ENCODE assay signal across 8 mouse cellular contexts in genomic region chr9:67549332-67549731, GRCm38 (mm10). TPM values are rescaled to one million over a fixed set of nuclear protein-coding genes. Genes with fewer than 3 reads are reported as not detected.
A peak's percentile ranks its signal among the peaks of the same experiment; 100 is the strongest.
DNase-seq lines count a peak whose midpoint lies in the region; ATAC-seq and TF ChIP-seq lines count a peak whose summit lies in the region.

No protein-coding gene starts in this region.

- DNase-seq in midbrain, embryonic 10.5 days (ENCODE audit: low spot score) = no peak
- no peak for DNase-seq in midbrain, embryonic 11.5 days (ENCODE audit: low spot score, missing footprints)
- peak; percentile 73 for DNase-seq in gastrocnemius, adult 2 months
- DNase-seq in kidney, adult 9 months = peak; percentile 11
- DNase-seq in layer of hippocampus, adult 9-11 months = no peak
- no peak for DNase-seq in spleen, postnatal 36 days (ENCODE audit: low spot score in 2 of 2)
- DNase-seq in cerebellum, adult 8-10 months = no peak

- peak overlapping the region; percentile 59 for H3K27ac ChIP-seq in midbrain, embryonic 10.5 days (replicated peaks)
- H3K27ac ChIP-seq in midbrain, embryonic 11.5 days (ENCODE audit: low read depth, low read length) = no peak overlapping the region
- peak overlapping the region; percentile 67 for H3K27ac ChIP-seq in gastrocnemius, adult 2 months
- peak overlapping the region; percentile 75 for H3K27ac ChIP-seq in neural tube, embryonic 13.5 days (replicated peaks)

- intact Hi-C loops in gastrocnemius, adult 2 months (cut with DNase I) = no loop called here

- peaks cover 17% of the 10 kb centered on the region for H3K4me1 ChIP-seq in midbrain, embryonic 10.5 days
- peaks cover 6% of the 10 kb centered on the region for H3K4me1 ChIP-seq in midbrain, embryonic 11.5 days (ENCODE audit: control insufficient read depth, insufficient read depth, low read length)
- peaks cover 22% of the 10 kb centered on the region for H3K4me1 ChIP-seq in neural tube, embryonic 13.5 days (replicated peaks)

- no peak overlapping the region for H3K9ac ChIP-seq in midbrain, embryonic 11.5 days (ENCODE audit: low read length)
- no peak overlapping the region for H3K9ac ChIP-seq in neural tube, embryonic 13.5 days

- no peak overlapping the region for H3K4me3 ChIP-seq in midbrain, embryonic 10.5 days
- H3K4me3 ChIP-seq in midbrain, embryonic 11.5 days (ENCODE audit: low read depth, low read length) = no peak overlapping the region
- H3K4me3 ChIP-seq in gastrocnemius, adult 2 months = no peak overlapping the region
- H3K4me3 ChIP-seq in neural tube, embryonic 13.5 days = no peak overlapping the region

- no peaks in the 10 kb centered on the region for H3K27me3 ChIP-seq in midbrain, embryonic 10.5 days (ENCODE audit: low read depth, poor library complexity, severe bottlenecking)
- no peaks in the 10 kb centered on the region for H3K27me3 ChIP-seq in midbrain, embryonic 11.5 days (ENCODE audit: control insufficient read depth, insufficient read depth, low read length)
- no peaks in the 10 kb centered on the region for H3K27me3 ChIP-seq in neural tube, embryonic 13.5 days

- peaks cover 10% of the 10 kb centered on the region for H3K36me3 ChIP-seq in midbrain, embryonic 10.5 days
- no peaks in the 10 kb centered on the region for H3K36me3 ChIP-seq in midbrain, embryonic 11.5 days (ENCODE audit: control insufficient read depth, insufficient read depth, low read length)
- no peaks in the 10 kb centered on the region for H3K36me3 ChIP-seq in neural tube, embryonic 13.5 days

- H3K9me3 ChIP-seq in midbrain, embryonic 10.5 days (replicated peaks) = no peaks in the 10 kb centered on the region; the same call in 1 of the 2 replicates
- H3K9me3 ChIP-seq in midbrain, embryonic 11.5 days (ENCODE audit: control insufficient read depth, low read length) = no peaks in the 10 kb centered on the region
- H3K9me3 ChIP-seq in neural tube, embryonic 13.5 days = no peaks in the 10 kb centered on the region

- no peak for TF ChIP-seq CTCF in gastrocnemius, adult 2 months (IDR thresholded peaks at IDR 0.05)

- H3K4me2 ChIP-seq in midbrain, embryonic 11.5 days = no peak overlapping the region
- H3K4me2 ChIP-seq in neural tube, embryonic 13.5 days = no peak overlapping the region

- ATAC-seq in midbrain, embryonic 11.5 days (ENCODE audit: low FRiP score) = no peak
- no peak for ATAC-seq in neural tube, embryonic 13.5 days (ENCODE audit: low read depth)

- WGBS in midbrain, embryonic 10.5 days = 31% methylated on average over 4 of the region's 4 CpGs
- WGBS in midbrain, embryonic 11.5 days = 32% methylated on average over 4 of the region's 4 CpGs
- WGBS in neural tube, embryonic 13.5 days = 16% methylated on average over 4 of the region's 4 CpGs

RNA-seq across cellular contexts. Expression of gene Tln2, which starts 10.2 kb away (rescaled TPM):
- 20.7 and 23.3 TPM in 2 replicates for polyA plus RNA-seq in midbrain, embryonic 10.5 days (2016; fragmentation: Nextera tagmentation; extraction: Ambion mirVana)
- 16.8 and 17.9 TPM in 2 replicates for polyA plus RNA-seq in midbrain, embryonic 11.5 days (2014; fragmentation: Nextera tagmentation; extraction: Ambion mirVana)
- total RNA-seq in gastrocnemius, adult 2 months (2021) = 10 to 100 TPM; 82.5 to 83.1 TPM
- polyA plus RNA-seq in neural tube, embryonic 13.5 days (2015; fragmentation: Nextera tagmentation; extraction: Ambion mirVana) = 34.7 and 43.5 TPM in 2 replicates

Comparison
In these comparisons a context has a peak if more than half of its experiments do, and no peak if none do; other contexts are left out.
1. DNase-seq: peak in gastrocnemius, adult 2 months (single experiment) and kidney, adult 9 months (single experiment); none in midbrain, embryonic 10.5 days (single experiment), midbrain, embryonic 11.5 days (single experiment), layer of hippocampus, adult 9-11 months (single experiment), spleen, postnatal 36 days (0 of 2) and cerebellum, adult 8-10 months (single experiment).